In the genomic region with DNA sequence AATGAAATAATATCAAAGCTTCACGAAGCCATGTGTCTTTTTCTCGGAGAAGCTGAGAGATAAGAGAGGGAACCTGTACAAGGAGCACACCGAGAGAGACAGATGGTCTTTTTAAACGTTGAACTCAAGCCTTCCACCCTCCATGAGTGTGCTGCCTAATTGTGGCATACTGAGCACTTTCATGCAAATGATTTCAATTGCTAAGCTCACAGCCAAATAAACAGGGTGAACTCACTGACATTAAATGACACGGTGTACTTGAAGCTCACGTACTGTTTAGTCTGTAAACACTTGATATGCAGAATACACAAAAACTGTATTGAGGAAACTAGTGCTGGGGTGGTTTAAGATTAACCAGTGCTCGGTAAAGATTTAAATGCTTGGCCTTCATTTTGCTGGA, we compare ENCODE assay signal across 18 mouse cellular contexts.
A peak's percentile ranks its signal among the peaks of the same experiment; 100 is the strongest.
DNase-seq lines count a peak whose midpoint lies in the region; ATAC-seq lines count a peak whose summit lies in the region.
"Had no signal": no experiment of that assay in that cellular context is flagged by ENCODE, and none has a peak within 500 bp of the region (broad histone marks: within the 10 kb centered on the region; RNA-seq: fewer than 3 reads in every experiment).

No protein-coding gene starts in this region.

- no peak overlapping the region for H3K27ac ChIP-seq in heart, embryonic 10.5 days
- H3K27ac ChIP-seq in forebrain, embryonic 15.5 days (replicated peaks) = no peak overlapping the region
- H3K27ac ChIP-seq: heart, embryonic 13.5 days; kidney, embryonic 15.5 days; liver, embryonic 15.5 days had no signal

- peaks cover 13% of the 10 kb centered on the region; the same call in 1 of the 2 replicates for H3K4me1 ChIP-seq in heart, embryonic 10.5 days
- H3K4me1 ChIP-seq in forebrain, embryonic 15.5 days = peaks cover 16% of the 10 kb centered on the region
- H3K4me1 ChIP-seq: kidney, embryonic 15.5 days; liver, embryonic 15.5 days had no signal

- ATAC-seq in forebrain, embryonic 15.5 days (replicated peaks) = peak; percentile 72
- ATAC-seq: hindbrain, embryonic 16.5 days; intestine, embryonic 16.5 days had no signal

- H3K9ac ChIP-seq in forebrain, embryonic 15.5 days (replicated peaks) = no peak overlapping the region
- H3K9ac ChIP-seq: heart, embryonic 13.5 days; kidney, embryonic 15.5 days; liver, embryonic 15.5 days had no signal

- H3K4me2 ChIP-seq in forebrain, embryonic 15.5 days (replicated peaks) = no peak overlapping the region
- H3K4me2 ChIP-seq: heart, embryonic 13.5 days; kidney, embryonic 15.5 days; liver, embryonic 15.5 days; midbrain, embryonic 11.5 days had no signal

- intact Hi-C loops in heart, postnatal 14 days (cut with DNase I) = no loop called here
- intact Hi-C loops in heart, postnatal 25 days (cut with DNase I) = no loop called here

- H3K4me3 ChIP-seq in heart, embryonic 10.5 days = no peak overlapping the region
- no peak overlapping the region for H3K4me3 ChIP-seq in forebrain, embryonic 15.5 days
- H3K4me3 ChIP-seq: heart, embryonic 13.5 days; kidney, embryonic 15.5 days; liver, embryonic 15.5 days had no signal

- no peaks in the 10 kb centered on the region for H3K36me3 ChIP-seq in heart, embryonic 10.5 days
- no peaks in the 10 kb centered on the region for H3K36me3 ChIP-seq in forebrain, embryonic 15.5 days
- H3K36me3 ChIP-seq: heart, embryonic 13.5 days; kidney, embryonic 15.5 days; liver, embryonic 15.5 days had no signal

- DNase-seq in heart, embryonic 10.5 days (ENCODE audit: low spot score) = peak; percentile 6
- DNase-seq in heart, postnatal 14 days = no peak
- peak; percentile 36 for DNase-seq in lung, postnatal 36 days
- no peak for DNase-seq in lung, postnatal 14 days
- no peak for DNase-seq in thymus, postnatal 25 days
- no peak for DNase-seq in heart, postnatal 25 days (ENCODE audit: low spot score)
- DNase-seq: adrenal gland, postnatal 36 days; heart, adult 11 months; heart, postnatal 4 days; kidney, postnatal 4 days; layer of hippocampus, adult 9-11 months had no signal

- H3K27me3 ChIP-seq in heart, embryonic 10.5 days (ENCODE audit: insufficient read depth, poor library complexity, severe bottlenecking) = no peaks in the 10 kb centered on the region
- H3K27me3 ChIP-seq in forebrain, embryonic 15.5 days = no peaks in the 10 kb centered on the region
- H3K27me3 ChIP-seq: heart, embryonic 13.5 days; kidney, embryonic 15.5 days; liver, embryonic 15.5 days had no signal

- no peaks in the 10 kb centered on the region for H3K9me3 ChIP-seq in heart, embryonic 10.5 days
- no peaks in the 10 kb centered on the region for H3K9me3 ChIP-seq in forebrain, embryonic 15.5 days
- H3K9me3 ChIP-seq: heart, embryonic 13.5 days; kidney, embryonic 15.5 days; liver, embryonic 15.5 days had no signal

- WGBS in heart, embryonic 10.5 days = 65% methylated on average over 7 of the region's 7 CpGs
- WGBS in forebrain, embryonic 15.5 days = 21% methylated on average over 7 of the region's 7 CpGs

Comparison
In these comparisons a context has a peak if more than half of its experiments do, and no peak if none do; other contexts are left out.
1. DNase-seq: peak in heart, embryonic 10.5 days (single experiment) and lung, postnatal 36 days (single experiment); none in heart, postnatal 14 days (0 of 2), lung, postnatal 14 days (single experiment), thymus, postnatal 25 days (single experiment) and heart, postnatal 25 days (single experiment).